Mouse (Mus musculus) ES-Bruce4 (cell line): ENCODE measurements around the gene Bicd2.

ENCODE experiments used
- CTCF ChIP-seq: IDR thresholded peaks from one replicate; pipeline ENCODE4 v1.8.1; 2011; ENCODE audit warnings: low read depth, low read length
- POLR2A ChIP-seq: IDR thresholded peaks from one replicate; pipeline ENCODE4 v1.8.1; 2011; ENCODE audit warnings: low read length; ENCODE audit not compliant: insufficient read depth

DNA sequence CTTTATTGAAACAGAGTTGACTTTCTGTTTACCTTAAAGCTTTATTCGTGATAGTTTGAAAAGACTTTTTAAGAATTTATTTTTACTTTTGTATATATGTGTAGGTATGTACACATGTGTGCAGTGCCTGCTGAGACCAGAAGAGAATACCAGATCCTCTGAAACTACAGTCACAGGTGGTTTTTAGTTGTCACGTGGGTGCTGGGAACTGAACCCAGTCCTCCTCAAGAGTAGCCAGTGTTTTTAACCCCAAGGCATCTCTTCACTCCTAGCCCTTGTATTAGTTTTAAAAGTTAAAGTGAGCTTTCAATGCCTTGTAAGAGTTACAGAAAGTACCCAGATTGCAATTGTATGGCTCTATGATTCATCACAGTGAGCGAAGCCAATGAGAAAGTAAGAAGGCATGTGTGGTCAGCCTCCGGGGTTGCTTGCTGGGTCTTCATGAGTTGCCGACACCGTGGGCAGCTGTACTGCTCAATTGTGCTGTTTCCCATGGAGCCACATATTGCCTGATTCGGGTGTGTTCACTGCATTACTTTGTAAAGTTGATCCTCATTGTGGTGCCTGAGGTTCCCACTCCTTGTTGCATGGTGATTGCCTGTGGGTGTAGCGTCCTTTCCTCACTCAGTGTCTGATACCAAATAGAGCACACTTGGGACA is 16.1 kb downstream of the Bicd2 start:
- TF ChIP-seq CTCF (no peak), POLR2A (no peak)
